Mouse (Mus musculus) midbrain, embryonic 13.5 days (tissue): Measurements from ENCODE around the gene Krtap19-3. TPM values are rescaled to one million over a fixed set of nuclear protein-coding genes. Genes with fewer than 3 reads are reported as not detected.

Experiments
- ATAC-seq: fragments of 200-750 bp; cut with Nextera tagmentation; 2 replicates; pipeline ENCODE4 v1.8.0; 2017; ENCODE audit warnings: mild to moderate bottlenecking, moderate TSS enrichment, moderate library complexity
- H3K27ac ChIP-seq: fragments of 300-500 bp; sonication (generic); 2 replicates; pipeline ENCODE4 v1.5.1; 2015; ENCODE audit warnings: inconsistent platforms, mild to moderate bottlenecking, moderate library complexity
- H3K27me3 ChIP-seq: fragments of 300-500 bp; sonication (generic); 2 replicates; pipeline ENCODE4 v1.6.1; 2015; ENCODE audit warnings: mild to moderate bottlenecking, inconsistent platforms
- H3K36me3 ChIP-seq: fragments of 300-500 bp; sonication (generic); 2 replicates; pipeline ENCODE4 v1.6.1; 2015; ENCODE audit warnings: mild to moderate bottlenecking, inconsistent platforms
- H3K4me1 ChIP-seq: fragments of 300-500 bp; sonication (generic); replicated peaks from 2 replicates; pipeline ENCODE4 v1.6.1; 2015; ENCODE audit warnings: inconsistent platforms
- H3K4me2 ChIP-seq: fragments of 300-500 bp; sonication (generic); replicated peaks from 2 replicates; pipeline ENCODE4 v1.6.1; 2015; ENCODE audit warnings: moderate library complexity, mild to moderate bottlenecking, inconsistent platforms
- H3K4me3 ChIP-seq: fragments of 300-500 bp; sonication (generic); replicated peaks from 2 replicates; pipeline ENCODE4 v1.5.1; 2015; ENCODE audit warnings: mild to moderate bottlenecking, inconsistent platforms
- H3K9ac ChIP-seq: fragments of 300-500 bp; sonication (generic); replicated peaks from 2 replicates; pipeline ENCODE4 v1.6.1; 2015; ENCODE audit warnings: mild to moderate bottlenecking, inconsistent platforms
- H3K9me3 ChIP-seq: fragments of 300-500 bp; sonication (generic); 2 replicates; pipeline ENCODE4 v1.6.1; 2016; ENCODE audit warnings: mild to moderate bottlenecking, inconsistent platforms
- WGBS: fragments of 180-500 bp; shearing (Covaris S2); methylation state at CpG from one replicate; pipeline ENCODE4 v1.1.7; 2015; 5-methylcytosine and 5-hydroxymethylcytosine counted together
- polyA plus RNA-seq: library from polyadenylated mRNA; unstranded; fragments of >200 nt; fragmentation: Nextera tagmentation; extraction: Ambion mirVana; gene quantifications from 2 replicates; pipeline ENCODE4 v1.2.1, GENCODE M21; 2015

Krtap19-3 gene
- polyA plus RNA-seq = not detected in 2 replicates

- H3K27me3 ChIP-seq = no peaks in the 10 kb centered on the region
- 90% methylated on average over 2 of the region's 2 CpGs for WGBS
- no peak for ATAC-seq
- no peaks in the 10 kb centered on the region for H3K36me3 ChIP-seq
- no peaks in the 10 kb centered on the region for H3K4me1 ChIP-seq
- no peak within 1 kb of the TSS for H3K27ac ChIP-seq
- H3K4me3 ChIP-seq = no peak within 1 kb of the TSS
- no peaks in the 10 kb centered on the region for H3K9me3 ChIP-seq
- H3K4me2 ChIP-seq = no peak within 1 kb of the TSS
- H3K9ac ChIP-seq = no peak within 1 kb of the TSS
Observed at GRCm38 (mm10) chr16:88877938-88878337, at the start of gene Krtap19-3. Gene Krtap19-3, minus strand, starts transcription at chr16:88878038.

- Histone ChIP-seq H3K27me3 (no peaks in the 10 kb centered on the region), H3K4me2 (no peak within 1 kb of the TSS), H3K4me3 (no peak within 1 kb of the TSS), H3K4me1 (no peaks in the 10 kb centered on the region), H3K9ac (no peak within 1 kb of the TSS), H3K27ac (no peak within 1 kb of the TSS), H3K9me3 (no peaks in the 10 kb centered on the region), H3K36me3 (no peaks in the 10 kb centered on the region)
- WGBS = 90% methylated on average over 6 of the region's 6 CpGs
- no peak for ATAC-seq
Observed at GRCm38 (mm10) chr16:88896357-88896756, 18.5 kb upstream of the Krtap19-3 start, which contains the start of gene Krtap19-5. Gene Krtap19-5, minus strand, starts transcription at chr16:88896457.

- H3K9ac ChIP-seq = no peak overlapping the region
- H3K36me3 ChIP-seq = no peaks in the 10 kb centered on the region
- no peaks in the 10 kb centered on the region for H3K27me3 ChIP-seq
- H3K4me3 ChIP-seq = no peak overlapping the region
- no peaks in the 10 kb centered on the region for H3K9me3 ChIP-seq
- no peak overlapping the region for H3K4me2 ChIP-seq
- 89% methylated on average over 6 of the region's 6 CpGs for WGBS
- no peaks in the 10 kb centered on the region for H3K4me1 ChIP-seq
- no peak overlapping the region for H3K27ac ChIP-seq
- ATAC-seq = no peak
Observed at GRCm38 (mm10) chr16:88886870-88887269, 9.0 kb upstream of the Krtap19-3 start.

- H3K4me1 ChIP-seq = no peaks in the 10 kb centered on the region
- H3K4me2 ChIP-seq = no peak within 1 kb of the TSS
- no peak within 1 kb of the TSS for H3K4me3 ChIP-seq
- no peaks in the 10 kb centered on the region for H3K36me3 ChIP-seq
- no peak for ATAC-seq
- H3K9ac ChIP-seq = no peak within 1 kb of the TSS
- H3K27me3 ChIP-seq = no peaks in the 10 kb centered on the region
- no peaks in the 10 kb centered on the region for H3K9me3 ChIP-seq
- H3K27ac ChIP-seq = no peak within 1 kb of the TSS
- 92% methylated on average over 5 of the region's 5 CpGs for WGBS
Observed at GRCm38 (mm10) chr16:88884989-88885388, 7.2 kb upstream of the Krtap19-3 start, which contains the start of gene Krtap19-4. Gene Krtap19-4, minus strand, starts transcription at chr16:88885089.

- Histone ChIP-seq H3K27me3 (no peaks in the 10 kb centered on the region), H3K9me3 (no peaks in the 10 kb centered on the region), H3K9ac (no peak within 1 kb of the TSS), H3K36me3 (no peaks in the 10 kb centered on the region), H3K4me2 (no peak within 1 kb of the TSS), H3K4me1 (no peaks in the 10 kb centered on the region), H3K4me3 (no peak within 1 kb of the TSS), H3K27ac (no peak within 1 kb of the TSS)
- 96% methylated on average over 3 of the region's 3 CpGs for WGBS
- ATAC-seq = no peak
Observed at GRCm38 (mm10) chr16:88874169-88874568, 3.7 kb downstream of the Krtap19-3 start, which contains the start of gene Krtap19-2. Gene Krtap19-2, minus strand, starts transcription at chr16:88874269.

GRCm38 (mm10) chr16:88869311-88869710, 8.5 kb downstream of the Krtap19-3 start, which contains the start of gene Krtap19-1:
Gene Krtap19-1, minus strand, starts transcription at chr16:88869411.
- no peak within 1 kb of the TSS for H3K4me2 ChIP-seq
- H3K27me3 ChIP-seq = no peaks in the 10 kb centered on the region
- no peaks in the 10 kb centered on the region for H3K9me3 ChIP-seq
- H3K27ac ChIP-seq = no peak within 1 kb of the TSS
- 86% methylated on average over 6 of the region's 6 CpGs for WGBS
- no peaks in the 10 kb centered on the region for H3K4me1 ChIP-seq
- H3K9ac ChIP-seq = no peak within 1 kb of the TSS
- no peak within 1 kb of the TSS for H3K4me3 ChIP-seq
- H3K36me3 ChIP-seq = no peaks in the 10 kb centered on the region
- no peak for ATAC-seq

- ATAC-seq = no peak
- Histone ChIP-seq H3K4me3 (no peak overlapping the region), H3K9ac (no peak overlapping the region), H3K27ac (no peak overlapping the region), H3K9me3 (no peaks in the 10 kb centered on the region), H3K27me3 (no peaks in the 10 kb centered on the region), H3K36me3 (no peaks in the 10 kb centered on the region), H3K4me1 (no peaks in the 10 kb centered on the region), H3K4me2 (no peak overlapping the region)
- WGBS = 87% methylated on average over 4 of the region's 4 CpGs
Observed at GRCm38 (mm10) chr16:88864887-88865407, 12.9 kb downstream of the Krtap19-3 start.

GRCm38 (mm10) chr16:88851450-88851849, 26.4 kb downstream of the Krtap19-3 start:
- no peaks in the 10 kb centered on the region for H3K9me3 ChIP-seq
- 14% methylated on average over 5 of the region's 5 CpGs for WGBS
- no peak for ATAC-seq
- H3K4me2 ChIP-seq = no peak overlapping the region
- H3K27ac ChIP-seq = no peak overlapping the region
- no peak overlapping the region for H3K9ac ChIP-seq
- H3K27me3 ChIP-seq = no peaks in the 10 kb centered on the region
- H3K4me1 ChIP-seq = no peaks in the 10 kb centered on the region
- no peaks in the 10 kb centered on the region for H3K36me3 ChIP-seq
- no peak overlapping the region for H3K4me3 ChIP-seq

GRCm38 (mm10) chr16:88848558-88848957, 29.3 kb downstream of the Krtap19-3 start:
- Histone ChIP-seq H3K4me3 (no peak overlapping the region), H3K9me3 (no peaks in the 10 kb centered on the region), H3K27me3 (no peaks in the 10 kb centered on the region), H3K4me1 (no peaks in the 10 kb centered on the region), H3K4me2 (no peak overlapping the region), H3K27ac (no peak overlapping the region), H3K9ac (no peak overlapping the region), H3K36me3 (no peaks in the 10 kb centered on the region)
- WGBS = 86% methylated on average over 4 of the region's 4 CpGs
- no peak for ATAC-seq

- WGBS = 98% methylated on average over 1 of the region's 1 CpGs
- no peaks in the 10 kb centered on the region for H3K36me3 ChIP-seq
- no peak overlapping the region for H3K4me2 ChIP-seq
- H3K9me3 ChIP-seq = no peaks in the 10 kb centered on the region
- H3K4me3 ChIP-seq = no peak overlapping the region
- no peak for ATAC-seq
- H3K27me3 ChIP-seq = no peaks in the 10 kb centered on the region
- H3K4me1 ChIP-seq = no peaks in the 10 kb centered on the region
- H3K9ac ChIP-seq = no peak overlapping the region
- no peak overlapping the region for H3K27ac ChIP-seq
Observed at GRCm38 (mm10) chr16:88847363-88847762, 30.5 kb downstream of the Krtap19-3 start.

Other genes starting within 250 kb of the Krtap19-3 start
- not detected in 2 replicates for gene Krtap26-1, start 230.2 kb downstream of the Krtap19-3 start, polyA plus RNA-seq
- gene Krtap27-1, start 206.4 kb downstream of the Krtap19-3 start, polyA plus RNA-seq = not detected in 2 replicates
- gene 2310061N02Rik, start 170.1 kb downstream of the Krtap19-3 start, polyA plus RNA-seq = not detected in 2 replicates
- not detected in 2 replicates for gene Krtap13-1, start 149.2 kb downstream of the Krtap19-3 start, polyA plus RNA-seq
- gene Krtap13, start 126.4 kb downstream of the Krtap19-3 start, polyA plus RNA-seq = not detected in 2 replicates
- not detected in 2 replicates for gene 2310034C09Rik, start 119.2 kb downstream of the Krtap19-3 start, polyA plus RNA-seq
- gene 2310057N15Rik, start 103.8 kb downstream of the Krtap19-3 start, polyA plus RNA-seq = not detected in 2 replicates
- not detected in 2 replicates for gene Gm5965, start 100.1 kb downstream of the Krtap19-3 start, polyA plus RNA-seq
- not detected in 2 replicates for gene Gm20741, start 65.8 kb downstream of the Krtap19-3 start, polyA plus RNA-seq
- gene Krtap15, start 57.8 kb downstream of the Krtap19-3 start, polyA plus RNA-seq = not detected in 2 replicates
- not detected in 2 replicates for gene Krtap14, start 51.9 kb downstream of the Krtap19-3 start, polyA plus RNA-seq
- gene Krtap19-1, start 8.6 kb downstream of the Krtap19-3 start, polyA plus RNA-seq = not detected in 2 replicates
- not detected in 2 replicates for gene Krtap19-2, start 3.8 kb downstream of the Krtap19-3 start, polyA plus RNA-seq
- not detected in 2 replicates for gene Krtap19-4, start 7.1 kb upstream of the Krtap19-3 start, polyA plus RNA-seq
- not detected in 2 replicates for gene Krtap19-5, start 18.4 kb upstream of the Krtap19-3 start, polyA plus RNA-seq
- gene Krtap19-9b, start 54.2 kb upstream of the Krtap19-3 start, polyA plus RNA-seq = not detected in 2 replicates
- gene Krtap16-3, start 84.8 kb upstream of the Krtap19-3 start, polyA plus RNA-seq = not detected in 2 replicates
- not detected in 2 replicates for gene Krtap22-2, start 132.7 kb upstream of the Krtap19-3 start, polyA plus RNA-seq
- gene Gm10229, start 137.2 kb upstream of the Krtap19-3 start, polyA plus RNA-seq = not detected in 2 replicates
- not detected in 2 replicates for gene Krtap6-1, start 153.7 kb upstream of the Krtap19-3 start, polyA plus RNA-seq
- gene Gm10228, start 163.4 kb upstream of the Krtap19-3 start, polyA plus RNA-seq = not detected in 2 replicates
- not detected in 2 replicates for gene Krtap6-5, start 169.8 kb upstream of the Krtap19-3 start, polyA plus RNA-seq
- not detected in 2 replicates for gene 1110025L11Rik, start 186.0 kb upstream of the Krtap19-3 start, polyA plus RNA-seq
- not detected in 2 replicates for gene Krtap6-3, start 206.0 kb upstream of the Krtap19-3 start, polyA plus RNA-seq